In genomic region chr19:24528129-24528730, GRCm38 (mm10) we compare ENCODE assay signal across 15 mouse cellular contexts. TPM values are rescaled to one million over a fixed set of nuclear protein-coding genes. Genes with fewer than 3 reads are reported as not detected.
DNase-seq lines count a peak whose midpoint lies in the region; ATAC-seq and TF ChIP-seq lines count a peak whose summit lies in the region.
"Had no signal": no experiment of that assay in that cellular context is flagged by ENCODE, and none has a peak within 500 bp of the region (broad histone marks: within the 10 kb centered on the region; RNA-seq: fewer than 3 reads in every experiment).

No protein-coding gene starts in this region.

- peak overlapping the region; percentile 85 for H3K27ac ChIP-seq in liver, embryonic 12.5 days
- H3K27ac ChIP-seq in stomach, postnatal 0 days (replicated peaks) = no peak overlapping the region
- H3K27ac ChIP-seq: forebrain, embryonic 12.5 days; limb, embryonic 12.5 days had no signal

- no peak for TF ChIP-seq CTCF in stomach, postnatal 0 days (IDR thresholded peaks at IDR 0.05; ENCODE audit: low read depth)

- H3K4me2 ChIP-seq in liver, embryonic 12.5 days = peak overlapping the region; percentile 41
- no peak overlapping the region for H3K4me2 ChIP-seq in stomach, postnatal 0 days (replicated peaks; ENCODE audit: low read depth)
- H3K4me2 ChIP-seq: forebrain, embryonic 12.5 days; limb, embryonic 12.5 days had no signal

- 32% methylated on average over 4 of the region's 4 CpGs for WGBS in liver, embryonic 12.5 days (ENCODE audit: insufficient replicate concordance)
- 48% methylated on average over 4 of the region's 4 CpGs for WGBS in stomach, postnatal 0 days

- no peaks in the 10 kb centered on the region for H3K36me3 ChIP-seq in liver, embryonic 12.5 days
- no peaks in the 10 kb centered on the region for H3K36me3 ChIP-seq in stomach, postnatal 0 days (ENCODE audit: control insufficient read depth, insufficient read depth, low read length)
- H3K36me3 ChIP-seq: forebrain, embryonic 12.5 days; limb, embryonic 12.5 days had no signal

- H3K4me3 ChIP-seq in liver, embryonic 12.5 days = no peak overlapping the region
- no peak overlapping the region for H3K4me3 ChIP-seq in stomach, postnatal 0 days (ENCODE audit: low read depth, low read length)
- H3K4me3 ChIP-seq: forebrain, embryonic 12.5 days; limb, embryonic 12.5 days had no signal

- peak; percentile 83 for ATAC-seq in erythroid progenitor cell, adult 5-6 weeks (replicated peaks; ENCODE audit: low FRiP score, poor library complexity, severe bottlenecking)
- ATAC-seq in liver, embryonic 12.5 days = peak; percentile 78
- peak; percentile 70 for ATAC-seq in stomach, postnatal 0 days (ENCODE audit: low FRiP score, low TSS enrichment)

- DNase-seq in lung, postnatal 36 days = peak; percentile 10
- DNase-seq in lung, postnatal 25 days (ENCODE audit: low spot score) = no peak
- DNase-seq in stomach, postnatal 0 days (ENCODE audit: low spot score) = no peak
- no peak for DNase-seq in right cerebral cortex, postnatal 25 days
- no peak for DNase-seq in kidney, postnatal 14 days
- DNase-seq: adrenal gland, postnatal 10 days; cerebellum, postnatal 25 days; kidney, adult 2 months; layer of hippocampus, adult 9-11 months; lung, postnatal 14 days had no signal

- peak overlapping the region; percentile 57 for H3K9ac ChIP-seq in liver, embryonic 12.5 days
- no peak overlapping the region for H3K9ac ChIP-seq in stomach, postnatal 0 days (ENCODE audit: low read length)
- H3K9ac ChIP-seq: forebrain, embryonic 12.5 days; limb, embryonic 12.5 days had no signal

- H3K4me1 ChIP-seq in liver, embryonic 12.5 days = peaks cover 64% of the 10 kb centered on the region
- H3K4me1 ChIP-seq in stomach, postnatal 0 days (replicated peaks; ENCODE audit: control insufficient read depth, insufficient read depth) = no peaks in the 10 kb centered on the region
- H3K4me1 ChIP-seq: forebrain, embryonic 12.5 days; limb, embryonic 12.5 days had no signal

- H3K27me3 ChIP-seq in liver, embryonic 12.5 days (replicated peaks) = no peaks in the 10 kb centered on the region
- no peaks in the 10 kb centered on the region for H3K27me3 ChIP-seq in stomach, postnatal 0 days (ENCODE audit: control insufficient read depth, insufficient read depth, low read length)
- H3K27me3 ChIP-seq: CH12.LX; forebrain, embryonic 12.5 days; limb, embryonic 12.5 days had no signal

- TF ChIP-seq EP300 in stomach, postnatal 0 days (optimal IDR thresholded peaks at IDR 0.05) = no peak

- no peaks in the 10 kb centered on the region for H3K9me3 ChIP-seq in liver, embryonic 12.5 days (replicated peaks)
- H3K9me3 ChIP-seq in stomach, postnatal 0 days (ENCODE audit: control insufficient read depth, low read length) = no peaks in the 10 kb centered on the region
- H3K9me3 ChIP-seq: forebrain, embryonic 12.5 days; limb, embryonic 12.5 days had no signal

RNA-seq across cellular contexts. Expression of gene Pip5k1b, which starts 27.4 kb away (rescaled TPM):
- 96.8 and 117 TPM in 2 replicates for total RNA-seq in erythroid progenitor cell, adult 5-6 weeks (2015; ENCODE audit: low replicate concordance)
- total RNA-seq in erythroid progenitor cell, adult 5-6 weeks (2017; ENCODE audit: low replicate concordance) = 70.0 and 92.0 TPM in 2 replicates
- 9.1 and 9.5 TPM in 2 replicates for polyA plus RNA-seq in liver, embryonic 12.5 days (2016; fragmentation: Nextera tagmentation; extraction: Ambion mirVana)
- 5.2 and 5.5 TPM in 2 replicates for polyA plus RNA-seq in stomach, postnatal 0 days (2015; fragmentation: Nextera tagmentation; extraction: Ambion mirVana)

RNA-seq across cellular contexts. Expression of gene Fam122a, which starts 51.1 kb away (rescaled TPM):
- 39.0 and 93.7 TPM in 2 replicates for total RNA-seq in erythroid progenitor cell, adult 5-6 weeks (2015; ENCODE audit: low replicate concordance)
- total RNA-seq in erythroid progenitor cell, adult 5-6 weeks (2017; ENCODE audit: low replicate concordance) = 14.2 and 16.3 TPM in 2 replicates
- 45.1 and 47.6 TPM in 2 replicates for polyA plus RNA-seq in liver, embryonic 12.5 days (2016; fragmentation: Nextera tagmentation; extraction: Ambion mirVana)
- 42.2 and 46.2 TPM in 2 replicates for polyA plus RNA-seq in stomach, postnatal 0 days (2015; fragmentation: Nextera tagmentation; extraction: Ambion mirVana)
